Mouse (Mus musculus): ENCODE data around the gene Pcid2.

DNA sequence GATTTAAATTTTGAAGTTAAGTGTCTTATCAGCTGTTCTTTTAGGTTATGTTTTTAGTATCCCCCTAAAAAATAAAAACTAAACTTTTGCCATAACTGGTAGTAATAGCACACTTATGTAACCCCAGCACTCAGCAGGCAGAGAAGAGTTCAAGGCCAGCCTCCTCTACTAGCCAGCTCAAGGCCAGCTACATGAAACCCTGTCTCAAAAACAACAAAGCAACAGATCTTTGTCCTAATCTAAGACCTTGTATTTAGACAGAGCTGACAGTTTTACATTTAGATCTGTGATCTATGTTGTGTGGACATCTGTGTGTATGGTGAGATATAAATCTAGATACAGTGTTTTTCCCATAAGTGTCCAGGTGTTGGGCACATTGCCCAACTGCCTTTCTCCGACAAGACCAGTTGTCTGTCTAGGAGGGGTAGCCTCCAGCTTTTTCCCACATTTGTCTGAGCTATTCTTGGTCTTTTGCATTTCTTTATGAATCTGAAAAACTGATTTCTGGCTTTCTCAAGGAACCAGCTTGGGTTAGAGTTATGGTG is 4.2 kb upstream of the Pcid2 start:
- TF ChIP-seq POLR2A (IDR thresholded peaks at IDR 0.05; ENCODE audit: insufficient read depth, low read length) (no peak), CTCF (IDR thresholded peaks at IDR 0.05; ENCODE audit: low read depth, low read length) (no peak)

All from ES-Bruce4 (cell line).